Mouse (Mus musculus) midbrain, embryonic 11.5 days (tissue): ENCODE results near the gene Timp2. TPM values are rescaled to one million over a fixed set of nuclear protein-coding genes. Genes with fewer than 3 reads are reported as not detected.

Experiments
- ATAC-seq: fragments of 200-750 bp; cut with Nextera tagmentation; 2 replicates; pipeline ENCODE4 v1.8.0; 2017; ENCODE audit warnings: moderate TSS enrichment, moderate library complexity; ENCODE audit not compliant: low FRiP score
- DNase-seq: peaks from one replicate; pipeline ENCODE4 v3.0.0; 2015; ENCODE audit warnings: low spot score; ENCODE audit errors: missing footprints
- H3K27ac ChIP-seq: fragments of 300-500 bp; sonication (generic); 2 replicates; pipeline ENCODE4 v1.5.1; 2014; ENCODE audit warnings: low read depth, low read length
- H3K27me3 ChIP-seq: fragments of 300-500 bp; sonication (generic); 2 replicates; pipeline ENCODE4 v1.6.1; 2014; ENCODE audit warnings: mild to moderate bottlenecking, low read length, moderate library complexity, mixed read lengths; ENCODE audit not compliant: control insufficient read depth, insufficient read depth
- H3K36me3 ChIP-seq: fragments of 300-500 bp; sonication (generic); 2 replicates; pipeline ENCODE4 v1.6.1; 2014; ENCODE audit warnings: mild to moderate bottlenecking, low read length, moderate library complexity, mixed read lengths; ENCODE audit not compliant: control insufficient read depth, insufficient read depth
- H3K4me1 ChIP-seq: fragments of 300-500 bp; sonication (generic); 2 replicates; pipeline ENCODE4 v1.6.1; 2014; ENCODE audit warnings: low read length; ENCODE audit not compliant: control insufficient read depth, insufficient read depth
- H3K4me2 ChIP-seq: fragments of 300-500 bp; sonication (generic); 2 replicates; pipeline ENCODE4 v1.6.1; 2014; ENCODE audit warnings: mild to moderate bottlenecking, moderate library complexity
- H3K4me3 ChIP-seq: fragments of 300-500 bp; sonication (generic); 2 replicates; pipeline ENCODE4 v1.5.1; 2014; ENCODE audit warnings: low read depth, low read length
- H3K9ac ChIP-seq: fragments of 300-500 bp; sonication (generic); 2 replicates; pipeline ENCODE4 v1.6.1; 2014; ENCODE audit warnings: low read length
- H3K9me3 ChIP-seq: fragments of 300-500 bp; sonication (generic); 2 replicates; pipeline ENCODE4 v1.6.1; 2016; ENCODE audit warnings: low read length; ENCODE audit not compliant: control insufficient read depth
- WGBS: fragments of 180-500 bp; shearing (Covaris S2); extraction: QIAGEN DNeasy Blood & Tissue Kit; methylation state at CpG from one replicate; pipeline ENCODE4 v1.1.7; 2014; 5-methylcytosine and 5-hydroxymethylcytosine counted together
- polyA plus RNA-seq: library from polyadenylated mRNA; unstranded; fragments of >200 nt; fragmentation: Nextera tagmentation; extraction: Ambion mirVana; gene quantifications from 2 replicates; pipeline ENCODE4 v1.2.1, GENCODE M21; 2014

Timp2 gene
- polyA plus RNA-seq, 1 experiment from 2014 or later, result 40.1 TPM

GRCm38 (mm10) chr11:118364021-118364420, 8.5 kb upstream of the Timp2 start:
- H3K27me3 ChIP-seq, result no peaks in the 10 kb centered on the region
- peak; percentile 67 for DNase-seq
- no peaks in the 10 kb centered on the region; the same call in 1 of the 2 replicates for H3K4me1 ChIP-seq
- no peaks in the 10 kb centered on the region for H3K36me3 ChIP-seq
- no peak overlapping the region for H3K4me2 ChIP-seq
- 78% methylated on average over 4 of the region's 4 CpGs for WGBS
- no peak for ATAC-seq
- H3K27ac ChIP-seq, result no peak overlapping the region
- no peak overlapping the region for H3K4me3 ChIP-seq
- H3K9ac ChIP-seq, result no peak overlapping the region
- H3K9me3 ChIP-seq, result no peaks in the 10 kb centered on the region

GRCm38 (mm10) chr11:118362971-118363518, 7.5 kb upstream of the Timp2 start:
- no peaks in the 10 kb centered on the region for H3K27me3 ChIP-seq
- H3K36me3 ChIP-seq, result no peaks in the 10 kb centered on the region
- 8% methylated on average over 8 of the region's 8 CpGs for WGBS
- H3K27ac ChIP-seq, result no peak overlapping the region
- H3K9ac ChIP-seq, result peak overlapping the region; percentile 36
- no peak overlapping the region for H3K4me3 ChIP-seq
- no peaks in the 10 kb centered on the region; the same call in 1 of the 2 replicates for H3K4me1 ChIP-seq
- 0 out of 2 replicates have a peak, but pooled peaks have one; percentile 16 for ATAC-seq
- H3K4me2 ChIP-seq, result no peak overlapping the region
- DNase-seq, result peak; percentile 84
- H3K9me3 ChIP-seq, result no peaks in the 10 kb centered on the region

GRCm38 (mm10) chr11:118362501-118362900, 7.0 kb upstream of the Timp2 start:
- Histone ChIP-seq H3K9ac (no peak overlapping the region), H3K4me3 (no peak overlapping the region), H3K4me2 (no peak overlapping the region), H3K4me1 (no peaks in the 10 kb centered on the region; the same call in 1 of the 2 replicates), H3K27me3 (no peaks in the 10 kb centered on the region), H3K36me3 (no peaks in the 10 kb centered on the region), H3K27ac (no peak overlapping the region), H3K9me3 (no peaks in the 10 kb centered on the region)
- DNase-seq (no peak), ATAC-seq (no peak)
- 54% methylated on average over 1 of the region's 1 CpGs for WGBS

- Histone ChIP-seq H3K4me3 (no peak overlapping the region), H3K27me3 (no peaks in the 10 kb centered on the region), H3K4me2 (no peak overlapping the region), H3K9me3 (no peaks in the 10 kb centered on the region), H3K36me3 (no peaks in the 10 kb centered on the region), H3K27ac (no peak overlapping the region), H3K9ac (no peak overlapping the region), H3K4me1 (no peaks in the 10 kb centered on the region; the same call in 1 of the 2 replicates)
- DNase-seq (no peak), ATAC-seq (no peak)
- WGBS, result 80% methylated on average over 10 of the region's 10 CpGs
Measured at GRCm38 (mm10) chr11:118360907-118361341, 5.4 kb upstream of the Timp2 start.

GRCm38 (mm10) chr11:118360491-118360890, 5.0 kb upstream of the Timp2 start:
- Histone ChIP-seq H3K4me2 (no peak overlapping the region), H3K27ac (no peak overlapping the region), H3K9ac (no peak overlapping the region), H3K9me3 (no peaks in the 10 kb centered on the region), H3K4me3 (no peak overlapping the region), H3K36me3 (no peaks in the 10 kb centered on the region), H3K4me1 (no peaks in the 10 kb centered on the region; the same call in 1 of the 2 replicates), H3K27me3 (no peaks in the 10 kb centered on the region)
- no peak for ATAC-seq
- DNase-seq, result no peak
- WGBS, result 81% methylated on average over 7 of the region's 7 CpGs

GRCm38 (mm10) chr11:118355205-118355604, 335 bp downstream of the Timp2 start:
- Histone ChIP-seq H3K9ac (peak overlapping the region; percentile 91), H3K4me3 (peak overlapping the region; percentile 70), H3K27ac (peak overlapping the region; percentile 62; the same call in 1 of the 2 replicates), H3K4me1 (peaks cover 15% of the 10 kb centered on the region), H3K9me3 (no peaks in the 10 kb centered on the region), H3K27me3 (no peaks in the 10 kb centered on the region), H3K36me3 (no peaks in the 10 kb centered on the region; the same call in 1 of the 2 replicates), H3K4me2 (peak overlapping the region; percentile 84)
- peak; percentile 94 for ATAC-seq
- peak; percentile 97 for DNase-seq
- WGBS, result under 1% methylated on average over 32 of the region's 43 CpGs

GRCm38 (mm10) chr11:118354636-118355191, 826 bp downstream of the Timp2 start:
- peak overlapping the region; percentile 70 for H3K4me3 ChIP-seq
- no peaks in the 10 kb centered on the region; the same call in 1 of the 2 replicates for H3K36me3 ChIP-seq
- peak overlapping the region; percentile 62; the same call in 1 of the 2 replicates for H3K27ac ChIP-seq
- under 1% methylated on average over 47 of the region's 47 CpGs for WGBS
- no peaks in the 10 kb centered on the region for H3K27me3 ChIP-seq
- H3K4me1 ChIP-seq, result peaks cover 15% of the 10 kb centered on the region
- DNase-seq, result no peak
- H3K4me2 ChIP-seq, result peak overlapping the region; percentile 84
- ATAC-seq, result peak; percentile 67
- H3K9me3 ChIP-seq, result no peaks in the 10 kb centered on the region
- H3K9ac ChIP-seq, result peak overlapping the region; percentile 91

GRCm38 (mm10) chr11:118349494-118349893, 6.0 kb downstream of the Timp2 start:
- no peaks in the 10 kb centered on the region for H3K9me3 ChIP-seq
- H3K27me3 ChIP-seq, result no peaks in the 10 kb centered on the region
- no peak for DNase-seq
- H3K4me3 ChIP-seq, result no peak overlapping the region
- H3K4me1 ChIP-seq, result peaks cover 14% of the 10 kb centered on the region
- H3K36me3 ChIP-seq, result no peaks in the 10 kb centered on the region; the same call in 1 of the 2 replicates
- H3K9ac ChIP-seq, result no peak overlapping the region
- no peak overlapping the region for H3K27ac ChIP-seq
- H3K4me2 ChIP-seq, result no peak overlapping the region
- no peak for ATAC-seq
- WGBS, result 93% methylated on average over 5 of the region's 5 CpGs

GRCm38 (mm10) chr11:118348877-118349276, 6.7 kb downstream of the Timp2 start:
- DNase-seq, result no peak
- WGBS, result 74% methylated on average over 5 of the region's 5 CpGs
- no peaks in the 10 kb centered on the region; the same call in 1 of the 2 replicates for H3K36me3 ChIP-seq
- no peak overlapping the region for H3K9ac ChIP-seq
- ATAC-seq, result no peak
- H3K9me3 ChIP-seq, result no peaks in the 10 kb centered on the region
- no peak overlapping the region for H3K4me2 ChIP-seq
- H3K27ac ChIP-seq, result no peak overlapping the region
- no peak overlapping the region for H3K4me3 ChIP-seq
- peaks cover 8% of the 10 kb centered on the region for H3K4me1 ChIP-seq
- H3K27me3 ChIP-seq, result no peaks in the 10 kb centered on the region
